Mouse (Mus musculus) embryonic facial prominence, embryonic 10.5 days (tissue): ENCODE measurements around the gene Lekr1. TPM values are rescaled to one million over a fixed set of nuclear protein-coding genes. Genes with fewer than 3 reads are reported as not detected.

ENCODE experiments used
- DNase-seq: peaks from one replicate; pipeline ENCODE4 v3.0.0-alpha.2; 2017; ENCODE audit warnings: low spot score
- H3K27ac ChIP-seq: fragments of 300-500 bp; sonication (generic); replicated peaks from 2 replicates; pipeline ENCODE4 v1.5.1; 2016; ENCODE audit warnings: mild to moderate bottlenecking
- H3K27me3 ChIP-seq: fragments of 300-500 bp; sonication (generic); replicated peaks from 2 replicates; pipeline ENCODE4 v1.6.1; 2016; ENCODE audit warnings: low read depth, mild to moderate bottlenecking; ENCODE audit not compliant: poor library complexity, severe bottlenecking
- H3K36me3 ChIP-seq: fragments of 300-500 bp; sonication (generic); replicated peaks from 2 replicates; pipeline ENCODE4 v1.6.1; 2016; ENCODE audit warnings: mild to moderate bottlenecking, moderate library complexity
- H3K4me1 ChIP-seq: fragments of 300-500 bp; sonication (generic); 2 replicates; pipeline ENCODE4 v1.6.1; 2016
- H3K4me3 ChIP-seq: fragments of 300-500 bp; sonication (generic); 2 replicates; pipeline ENCODE4 v1.5.1; 2016; ENCODE audit warnings: mild to moderate bottlenecking, moderate library complexity
- H3K9me3 ChIP-seq: fragments of 300-500 bp; sonication (generic); 2 replicates; pipeline ENCODE4 v1.6.1; 2016; ENCODE audit warnings: mild to moderate bottlenecking
- WGBS: fragments of 180-500 bp; shearing (Covaris S2); methylation state at CpG from one replicate; pipeline ENCODE4 v1.1.7; 2016; 5-methylcytosine and 5-hydroxymethylcytosine counted together
- polyA plus RNA-seq: library from polyadenylated mRNA; unstranded; fragments of >200 nt; fragmentation: Nextera tagmentation; extraction: Ambion mirVana; gene quantifications from 2 replicates; pipeline ENCODE4 v1.2.1, GENCODE M21; 2016

Lekr1 gene
- 4.0 and 5.3 TPM in 2 replicates for polyA plus RNA-seq

GRCm38 (mm10) chr3:65665977-65666766, at the start of gene Lekr1:
Gene Lekr1 (plus strand): TSS chr3:65666228.
- Histone ChIP-seq H3K4me1 (peaks cover 20% of the 10 kb centered on the region), H3K27ac (peak within 1 kb of the TSS; percentile 86), H3K9me3 (no peaks in the 10 kb centered on the region), H3K27me3 (no peaks in the 10 kb centered on the region; the same call in 1 of the 2 replicates), H3K36me3 (no peaks in the 10 kb centered on the region), H3K4me3 (peak within 1 kb of the TSS; percentile 80)
- 2% methylated on average over 73 of the region's 73 CpGs for WGBS
- peak; percentile 93 for DNase-seq

GRCm38 (mm10) chr3:65617507-65617906, 48.5 kb upstream of the Lekr1 start:
- Histone ChIP-seq H3K9me3 (no peaks in the 10 kb centered on the region), H3K4me3 (no peak overlapping the region), H3K4me1 (peaks cover 6% of the 10 kb centered on the region; the same call in 1 of the 2 replicates), H3K27ac (no peak overlapping the region), H3K36me3 (no peaks in the 10 kb centered on the region), H3K27me3 (no peaks in the 10 kb centered on the region)
- WGBS = 81% methylated on average over 5 of the region's 5 CpGs
- DNase-seq = no peak

- Histone ChIP-seq H3K36me3 (no peaks in the 10 kb centered on the region), H3K9me3 (no peaks in the 10 kb centered on the region), H3K4me1 (no peaks in the 10 kb centered on the region), H3K27ac (no peak overlapping the region), H3K4me3 (no peak overlapping the region), H3K27me3 (no peaks in the 10 kb centered on the region)
- no peak for DNase-seq
- WGBS = 91% methylated on average over 4 of the region's 4 CpGs
Measured at GRCm38 (mm10) chr3:65619340-65619739, 46.7 kb upstream of the Lekr1 start.

- H3K27ac ChIP-seq = no peak overlapping the region
- 95% methylated on average over 6 of the region's 6 CpGs for WGBS
- no peaks in the 10 kb centered on the region for H3K9me3 ChIP-seq
- no peaks in the 10 kb centered on the region for H3K27me3 ChIP-seq
- peaks cover 8% of the 10 kb centered on the region; the same call in 1 of the 2 replicates for H3K4me1 ChIP-seq
- DNase-seq = no peak
- H3K4me3 ChIP-seq = no peak overlapping the region
- no peaks in the 10 kb centered on the region for H3K36me3 ChIP-seq
Measured at GRCm38 (mm10) chr3:65623057-65623456, 43.0 kb upstream of the Lekr1 start.

- no peak for DNase-seq
- Histone ChIP-seq H3K9me3 (no peaks in the 10 kb centered on the region), H3K27ac (no peak overlapping the region), H3K4me1 (peaks cover 8% of the 10 kb centered on the region; the same call in 1 of the 2 replicates), H3K4me3 (no peak overlapping the region), H3K36me3 (no peaks in the 10 kb centered on the region), H3K27me3 (no peaks in the 10 kb centered on the region)
- 77% methylated on average over 8 of the region's 8 CpGs for WGBS
Measured at GRCm38 (mm10) chr3:65625496-65626289, 40.3 kb upstream of the Lekr1 start.

GRCm38 (mm10) chr3:65626290-65626914, 39.6 kb upstream of the Lekr1 start:
- no peaks in the 10 kb centered on the region for H3K36me3 ChIP-seq
- DNase-seq = no peak
- H3K27me3 ChIP-seq = no peaks in the 10 kb centered on the region
- H3K9me3 ChIP-seq = no peaks in the 10 kb centered on the region
- WGBS = 83% methylated on average over 7 of the region's 7 CpGs
- H3K27ac ChIP-seq = no peak overlapping the region
- no peak overlapping the region for H3K4me3 ChIP-seq
- H3K4me1 ChIP-seq = peaks cover 8% of the 10 kb centered on the region; the same call in 1 of the 2 replicates

- Histone ChIP-seq H3K9me3 (no peaks in the 10 kb centered on the region), H3K27ac (no peak overlapping the region)
- 71% methylated on average over 6 of the region's 6 CpGs for WGBS
Measured at GRCm38 (mm10) chr3:65627021-65627706, 38.9 kb upstream of the Lekr1 start.

GRCm38 (mm10) chr3:65627707-65628028, 38.4 kb upstream of the Lekr1 start:
- Histone ChIP-seq H3K4me3 (no peak overlapping the region), H3K36me3 (no peaks in the 10 kb centered on the region), H3K4me1 (peaks cover 8% of the 10 kb centered on the region; the same call in 1 of the 2 replicates), H3K27ac (no peak overlapping the region), H3K27me3 (no peaks in the 10 kb centered on the region), H3K9me3 (no peaks in the 10 kb centered on the region)
- WGBS = 86% methylated on average over 2 of the region's 2 CpGs
- DNase-seq = no peak

More at GRCm38 (mm10) chr3:65627021-65627706, 38.9 kb upstream of the Lekr1 start:
- no peak for DNase-seq
- Histone ChIP-seq H3K27me3 (no peaks in the 10 kb centered on the region), H3K4me3 (no peak overlapping the region), H3K4me1 (peaks cover 8% of the 10 kb centered on the region; the same call in 1 of the 2 replicates), H3K36me3 (no peaks in the 10 kb centered on the region)

- no peak for DNase-seq
- Histone ChIP-seq H3K27ac (no peak overlapping the region), H3K4me3 (no peak overlapping the region), H3K9me3 (no peaks in the 10 kb centered on the region), H3K36me3 (no peaks in the 10 kb centered on the region), H3K27me3 (no peaks in the 10 kb centered on the region), H3K4me1 (peaks cover 16% of the 10 kb centered on the region)
- 85% methylated on average over 9 of the region's 9 CpGs for WGBS
Measured at GRCm38 (mm10) chr3:65629565-65630112, 36.4 kb upstream of the Lekr1 start.

- Histone ChIP-seq H3K4me3 (no peak overlapping the region), H3K9me3 (no peaks in the 10 kb centered on the region), H3K27ac (no peak overlapping the region), H3K36me3 (no peaks in the 10 kb centered on the region), H3K27me3 (no peaks in the 10 kb centered on the region), H3K4me1 (peaks cover 17% of the 10 kb centered on the region)
- no peak for DNase-seq
- 84% methylated on average over 4 of the region's 4 CpGs for WGBS
Measured at GRCm38 (mm10) chr3:65633604-65634003, 32.4 kb upstream of the Lekr1 start.

- Histone ChIP-seq H3K27ac (no peak overlapping the region), H3K4me1 (peaks cover 17% of the 10 kb centered on the region), H3K27me3 (no peaks in the 10 kb centered on the region), H3K9me3 (no peaks in the 10 kb centered on the region), H3K36me3 (no peaks in the 10 kb centered on the region), H3K4me3 (no peak overlapping the region)
- DNase-seq = no peak
- WGBS = 55% methylated on average over 9 of the region's 9 CpGs
Measured at GRCm38 (mm10) chr3:65635983-65636382, 30.0 kb upstream of the Lekr1 start.

- H3K27me3 ChIP-seq = no peaks in the 10 kb centered on the region
- H3K27ac ChIP-seq = no peak overlapping the region
- peaks cover 17% of the 10 kb centered on the region for H3K4me1 ChIP-seq
- 83% methylated on average over 7 of the region's 7 CpGs for WGBS
- H3K4me3 ChIP-seq = no peak overlapping the region
- no peak for DNase-seq
- no peaks in the 10 kb centered on the region for H3K9me3 ChIP-seq
- no peaks in the 10 kb centered on the region for H3K36me3 ChIP-seq
Measured at GRCm38 (mm10) chr3:65637313-65637712, 28.7 kb upstream of the Lekr1 start.
